Mouse (Mus musculus): ENCODE results near the gene Dcdc2a.

DNA sequence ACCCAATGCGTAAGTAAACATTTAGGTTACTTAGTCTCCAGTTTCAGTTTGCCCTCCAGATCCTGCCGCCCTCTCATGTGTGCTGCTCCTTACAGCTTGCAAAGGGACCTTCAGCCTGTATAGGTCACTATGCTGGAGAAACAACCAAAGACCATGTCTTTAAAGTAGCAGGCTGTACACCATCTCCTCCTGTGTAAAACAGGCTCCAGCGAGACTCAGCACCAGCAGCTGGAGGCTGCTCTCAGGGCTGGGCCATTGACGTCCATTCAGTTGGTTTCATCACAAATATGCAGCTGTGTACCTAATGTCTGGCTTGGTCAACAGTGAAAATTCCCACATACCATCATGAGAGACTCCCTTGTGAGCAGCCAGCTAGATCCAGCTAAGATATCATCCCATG lies 14.0 kb downstream of the Dcdc2a start:
- no peak for TF ChIP-seq CTCF (IDR thresholded peaks at IDR 0.05; ENCODE audit: extremely low read depth, insufficient read length, insufficient replicate concordance, low read depth, low read length)
- TF ChIP-seq POLR2A (IDR thresholded peaks at IDR 0.05; ENCODE audit: low read depth, low read length), result no peak

Measured in small intestine, adult 2 months (tissue).